Mouse (Mus musculus): ENCODE results near the gene Necap2.

GRCm38 (mm10) chr4:141098935-141099334 lies 20.8 kb upstream of the Necap2 start:
- TF ChIP-seq CTCF (IDR thresholded peaks at IDR 0.05; ENCODE audit: low read depth, low read length): no peak
- TF ChIP-seq POLR2A (IDR thresholded peaks at IDR 0.05; ENCODE audit: insufficient read depth, low read length): no peak

Data from ES-Bruce4 (cell line).